Mouse (Mus musculus) mouse trophoblast stem cell (cell line): ENCODE measurements around the gene Dnajc14.

ENCODE experiments used
- in situ Hi-C, 2 experiments: fragments of 300-500 bp; cut with MseI, MboI; formaldehyde crosslinking; loops; 2 replicates in 1 of 2; 3 replicates in 1 of 2; pipeline ENCODE4 v1.15.1; 2025

The Dnajc14 gene

DNA sequence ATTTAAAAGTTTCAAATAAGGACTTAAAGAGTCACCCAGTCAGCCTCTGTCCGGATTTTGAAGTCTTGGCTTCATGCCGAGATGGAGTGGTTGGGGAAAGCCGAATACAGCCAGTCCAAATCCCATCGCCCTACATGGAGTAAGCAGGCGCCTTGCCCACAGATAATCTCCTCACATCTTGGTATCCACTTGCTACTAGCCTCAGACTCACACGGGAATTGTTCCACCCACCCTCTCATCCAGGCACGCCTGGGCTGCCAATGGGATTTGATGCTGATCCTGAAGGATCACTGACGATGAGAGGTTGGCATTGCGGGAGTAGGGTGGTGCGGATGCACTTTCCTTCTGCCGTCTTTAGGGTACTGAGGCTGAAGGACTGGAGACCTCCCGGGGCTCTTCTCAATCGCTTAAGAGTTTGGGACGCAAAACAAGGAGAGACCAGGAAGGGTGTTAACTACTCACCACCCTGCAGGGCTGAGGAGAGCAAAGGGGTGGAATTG, at the start of gene Dnajc14:
Gene Dnajc14 (plus strand): TSS at position 292 of the 500 bp plus-strand sequence.
- in situ Hi-C loops: no loop called here

DNA sequence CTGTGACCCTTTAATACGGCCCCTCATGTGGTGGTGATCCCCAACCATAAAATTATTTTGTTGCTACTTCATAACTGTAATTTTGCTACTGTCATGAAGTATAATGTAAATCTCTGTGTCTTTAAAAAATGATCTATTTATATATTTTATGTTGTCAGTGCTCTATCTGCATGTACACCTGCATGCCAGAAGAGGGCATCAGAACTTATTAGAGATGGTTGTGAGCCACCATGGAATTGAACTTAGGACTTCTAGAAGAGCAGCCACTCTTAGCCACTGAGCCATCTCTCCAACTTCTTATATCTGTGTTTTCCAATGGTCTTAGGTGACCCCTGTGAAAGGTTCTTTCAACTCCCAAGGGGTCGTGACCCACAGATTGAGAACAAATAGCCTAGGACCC, 31.0 kb upstream of the Dnajc14 start:
- in situ Hi-C loops: no loop called here

- in situ Hi-C loops: no loop called here
Observed at GRCm38 (mm10) chr10:128773685-128774084, 30.2 kb upstream of the Dnajc14 start.

DNA sequence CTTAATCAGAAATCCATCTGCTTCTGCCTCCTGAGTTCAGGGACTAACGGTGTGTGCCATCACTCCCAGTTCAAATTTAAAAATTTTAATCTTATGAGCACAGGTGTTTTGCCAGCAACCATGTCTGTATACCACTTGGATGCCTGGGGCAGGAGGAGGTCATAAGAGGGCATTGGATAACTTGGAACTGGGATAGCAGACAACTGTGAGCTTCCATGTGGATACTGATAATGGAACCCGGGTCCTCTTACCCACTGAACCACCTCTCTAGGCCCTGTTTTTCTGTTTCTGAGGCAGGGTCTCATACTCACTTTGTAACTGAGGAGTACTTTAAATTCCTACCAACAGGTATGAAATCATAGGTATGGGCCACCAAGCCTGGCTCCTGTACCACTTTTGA, 25.4 kb upstream of the Dnajc14 start:
- in situ Hi-C loops: no loop called here

DNA sequence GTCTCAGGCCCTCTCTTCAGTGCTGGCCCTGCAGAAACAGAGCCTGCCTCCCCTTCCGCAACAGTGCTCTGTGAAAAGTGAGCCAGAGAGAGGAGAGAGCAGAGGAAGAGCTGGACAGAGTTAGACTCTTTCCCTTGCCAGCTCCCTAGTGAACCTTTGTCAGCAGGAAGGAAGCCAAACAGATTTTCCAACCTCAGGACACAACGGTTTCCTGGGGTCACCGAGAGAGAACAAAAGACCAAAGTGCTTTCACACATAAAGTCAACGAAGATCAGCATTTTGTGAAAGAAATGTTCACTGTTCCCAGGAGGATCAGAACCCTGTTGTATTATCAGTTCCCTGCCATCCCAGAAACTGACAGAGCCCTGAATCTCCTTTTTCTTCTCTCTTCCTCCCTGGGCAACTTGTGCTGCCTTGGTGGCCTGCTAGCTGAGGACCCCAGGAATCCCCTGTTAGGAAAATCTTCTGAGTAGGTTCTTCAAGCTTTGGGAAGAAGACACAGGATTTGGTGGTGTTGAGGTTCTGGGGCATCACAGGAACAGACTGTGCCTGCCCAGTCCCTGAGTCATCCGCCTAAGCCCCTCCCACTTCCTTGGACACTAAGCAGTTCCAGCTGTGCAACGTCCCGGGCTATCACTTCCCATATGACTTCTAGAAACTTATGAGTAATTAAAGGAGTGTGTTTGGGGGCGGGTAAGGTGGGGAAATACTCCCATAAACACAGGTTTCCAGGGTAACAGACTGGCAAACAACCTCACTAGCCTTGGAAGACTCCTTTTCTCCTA, 24.7 kb upstream of the Dnajc14 start:
- in situ Hi-C loops: no loop called here

GRCm38 (mm10) chr10:128780200-128780599, 23.7 kb upstream of the Dnajc14 start:
- in situ Hi-C loops: no loop called here

- in situ Hi-C loops: no loop called here
Observed at GRCm38 (mm10) chr10:128790398-128791124, 13.3 kb upstream of the Dnajc14 start, which contains the start of gene Mmp19. Mmp19 (plus strand) TSS chr10:128790910.

GRCm38 (mm10) chr10:128792041-128792440, 11.8 kb upstream of the Dnajc14 start:
- in situ Hi-C loops: no loop called here

DNA sequence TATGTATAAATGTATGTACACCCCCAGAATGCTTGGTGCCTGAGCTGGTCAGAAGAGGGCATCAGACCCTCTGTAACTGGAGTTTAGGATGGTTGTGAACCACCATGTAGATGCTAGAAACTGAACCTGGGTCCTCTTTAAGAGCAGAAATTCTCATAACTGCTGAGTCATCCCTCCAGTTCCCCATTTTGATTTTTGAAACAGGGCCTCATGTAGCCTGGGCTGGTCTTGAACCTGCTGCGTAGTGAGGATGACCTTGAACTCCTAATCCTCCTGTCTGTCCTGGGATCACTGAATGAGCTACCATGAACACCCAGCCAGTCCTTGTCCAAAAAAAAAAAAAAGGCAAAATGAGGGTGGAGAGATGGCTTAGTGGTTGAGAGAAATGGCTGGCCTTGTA, 10.6 kb upstream of the Dnajc14 start:
- in situ Hi-C loops: no loop called here

DNA sequence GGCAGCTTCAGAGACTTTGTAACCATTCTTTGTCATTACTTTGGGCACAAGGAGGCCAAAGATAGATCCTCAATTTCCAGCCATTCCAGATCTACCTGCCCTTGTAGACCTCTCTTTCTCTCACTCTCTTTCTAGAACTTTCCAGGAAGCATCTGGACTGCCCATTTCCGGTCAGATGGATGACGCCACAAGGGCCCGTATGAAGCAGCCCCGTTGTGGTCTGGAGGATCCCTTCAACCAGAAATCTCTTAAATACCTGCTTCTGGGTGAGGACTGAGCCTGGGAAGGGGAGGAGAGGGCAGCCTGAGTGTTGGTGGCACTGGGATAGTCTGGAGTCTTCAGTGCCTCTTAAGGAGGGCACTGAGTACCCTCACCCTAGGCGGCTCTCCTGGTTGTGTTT, 9.5 kb upstream of the Dnajc14 start:
- in situ Hi-C loops: no loop called here

- in situ Hi-C loops: no loop called here
Observed at GRCm38 (mm10) chr10:128795581-128795980, 8.3 kb upstream of the Dnajc14 start.

- in situ Hi-C loops: no loop called here
Observed at GRCm38 (mm10) chr10:128798676-128799075, 5.2 kb upstream of the Dnajc14 start.

- in situ Hi-C loops: no loop called here
Observed at GRCm38 (mm10) chr10:128801981-128802495, 1.8 kb upstream of the Dnajc14 start.

DNA sequence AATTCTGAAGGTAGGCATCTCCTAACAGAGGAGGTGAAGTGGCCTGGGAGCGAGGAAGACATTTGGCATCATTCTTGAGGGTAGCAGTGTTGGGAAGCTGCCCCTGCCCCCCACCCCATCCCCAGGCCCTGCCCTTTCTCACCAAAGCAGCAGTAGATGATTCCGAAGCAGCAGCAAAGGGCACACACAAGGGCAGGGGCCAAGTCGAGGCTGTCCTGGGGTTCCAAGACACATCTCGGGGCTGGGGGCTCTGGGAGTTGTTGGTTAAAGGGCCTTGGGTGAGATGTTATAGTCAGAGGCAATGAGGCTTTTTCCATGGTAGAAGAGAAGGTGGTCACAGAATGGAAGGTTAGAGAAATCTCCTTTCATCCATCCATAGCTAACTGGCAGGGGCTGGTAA, 906 bp upstream of the Dnajc14 start:
- in situ Hi-C loops: no loop called here

DNA sequence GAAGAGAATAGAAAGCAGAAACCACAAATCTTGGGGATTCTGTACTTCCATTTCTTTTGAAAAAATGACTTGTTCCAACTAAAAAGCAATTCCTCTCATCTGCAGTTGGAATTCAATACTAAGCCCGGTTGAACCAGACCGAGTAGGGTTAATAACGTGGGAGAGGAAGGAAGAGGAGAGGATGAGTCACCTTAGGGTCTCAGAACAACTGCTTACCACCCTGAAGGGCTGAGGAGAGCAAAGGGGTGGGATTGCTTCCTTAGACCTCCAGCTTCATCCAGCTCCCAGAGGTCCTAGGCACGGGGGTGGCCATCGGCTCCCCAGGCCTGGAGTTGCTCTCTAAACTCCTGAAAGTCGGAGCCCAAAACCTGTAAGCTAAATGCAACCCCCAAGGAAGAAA, 501 bp upstream of the Dnajc14 start:
- in situ Hi-C loops: no loop called here

- in situ Hi-C loops: no loop called here
Observed at GRCm38 (mm10) chr10:128804271-128805091, 619 bp downstream of the Dnajc14 start, which contains the start of gene Tmem198b. Tmem198b (minus strand) TSS chr10:128804370.

DNA sequence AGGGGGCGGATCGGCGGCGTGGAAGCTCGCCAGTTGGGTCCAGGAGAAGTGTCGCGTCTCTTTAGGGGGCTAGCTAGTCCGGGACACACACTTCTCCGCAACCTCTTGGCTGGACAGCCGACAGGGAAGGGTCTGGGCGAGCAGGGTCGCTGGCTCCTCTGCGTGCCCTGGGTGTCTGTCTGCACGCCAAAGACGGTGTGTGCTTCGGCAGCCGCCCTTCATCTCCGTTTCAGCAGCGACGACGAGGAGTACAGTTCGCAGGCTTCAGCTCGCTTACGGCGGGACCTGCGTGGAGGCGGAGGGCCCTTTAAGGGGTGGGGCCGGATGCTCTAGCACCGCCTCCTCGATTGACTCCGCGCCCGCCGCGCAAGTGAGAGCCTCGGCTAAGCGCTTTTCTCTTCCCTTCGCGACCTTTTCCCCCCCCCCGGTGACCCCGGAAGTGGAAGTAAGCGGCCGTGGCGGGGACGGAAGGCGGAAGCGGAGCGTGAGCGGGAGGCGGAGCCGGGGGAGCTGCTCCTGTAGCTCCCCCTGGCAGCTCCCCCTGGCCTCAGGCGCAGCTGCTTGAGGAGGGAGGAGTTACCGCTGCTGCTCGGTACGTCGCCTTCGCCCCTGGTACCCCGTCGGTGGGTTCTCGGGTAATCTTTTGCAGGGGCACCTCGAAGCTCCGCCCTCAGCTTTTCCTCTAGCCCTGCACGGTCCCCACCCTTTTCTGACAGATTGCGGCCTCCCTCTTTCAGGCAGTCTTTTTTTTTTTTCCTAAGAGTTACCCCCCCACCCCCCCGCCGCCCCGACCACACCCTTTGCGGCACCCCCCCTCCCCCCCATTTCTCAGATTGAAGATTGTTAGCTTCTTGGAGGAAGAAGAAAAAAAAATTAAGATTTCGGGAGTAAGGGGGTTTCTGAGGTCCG, 1.5 kb downstream of the Dnajc14 start:
- in situ Hi-C loops: no loop called here

DNA sequence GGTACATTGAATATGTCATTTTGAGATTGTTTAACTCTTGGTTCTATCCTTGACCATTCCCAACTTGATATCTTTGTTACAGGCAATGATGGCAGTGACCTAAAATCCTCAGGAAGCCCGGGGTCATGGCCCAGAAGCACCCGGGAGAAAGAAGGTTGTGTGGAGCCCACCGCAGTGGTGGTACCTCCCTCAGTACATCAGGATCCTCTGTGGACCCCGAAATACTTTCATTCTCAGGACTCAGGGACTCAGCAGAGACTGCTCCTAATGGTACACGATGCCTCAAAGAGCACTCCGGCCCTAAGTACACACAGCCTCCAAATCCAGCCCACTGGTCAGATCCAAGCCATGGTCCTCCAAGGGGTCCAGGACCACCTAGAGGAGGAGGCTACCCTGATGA, 2.2 kb downstream of the Dnajc14 start:
- in situ Hi-C loops: no loop called here

- in situ Hi-C loops: no loop called here
Observed at GRCm38 (mm10) chr10:128807018-128807417, 3.2 kb downstream of the Dnajc14 start.

DNA sequence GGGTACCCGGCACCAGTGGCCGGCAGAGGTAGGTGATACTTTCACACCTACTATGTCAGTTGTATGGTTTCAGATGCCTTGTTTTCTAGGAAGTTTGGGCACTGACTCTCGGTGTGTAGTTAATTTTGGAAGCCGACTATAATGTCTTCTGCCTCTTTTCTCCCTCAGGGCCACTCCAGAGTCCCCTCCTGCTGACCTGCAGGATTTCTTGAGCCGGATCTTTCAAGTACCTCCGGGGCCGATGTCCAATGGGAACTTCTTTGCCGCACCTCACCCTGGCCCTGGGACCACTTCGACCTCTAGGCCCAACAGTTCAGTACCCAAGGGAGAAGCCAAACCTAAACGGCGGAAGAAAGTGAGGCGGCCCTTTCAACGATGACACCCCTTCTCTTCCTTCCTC, 13.2 kb downstream of the Dnajc14 start, which contains the start of gene Sarnp:
Gene Sarnp (plus strand): TSS at position 301 of the 400 bp plus-strand sequence.
- in situ Hi-C loops: no loop called here
